Mouse (Mus musculus): ENCODE measurements around the gene Rims3.

GRCm38 (mm10) chr4:120813762-120814161 is 40.9 kb upstream of the Rims3 start:
- TF ChIP-seq CTCF (IDR thresholded peaks at IDR 0.05; ENCODE audit: low read depth, low read length): no peak
- TF ChIP-seq POLR2A (IDR thresholded peaks at IDR 0.05; ENCODE audit: extremely low read depth, insufficient read depth, low read length): no peak
